Mouse (Mus musculus) CD4-positive helper T cell, adult 2 months (primary cell): ENCODE measurements around the gene Tdrkh.

Source experiments
- DNase-seq: peaks from one replicate; pipeline ENCODE4 v3.0.0-alpha.2; 2012; ENCODE audit warnings: low read depth, missing footprints, low spot score

Gene Tdrkh

DNA sequence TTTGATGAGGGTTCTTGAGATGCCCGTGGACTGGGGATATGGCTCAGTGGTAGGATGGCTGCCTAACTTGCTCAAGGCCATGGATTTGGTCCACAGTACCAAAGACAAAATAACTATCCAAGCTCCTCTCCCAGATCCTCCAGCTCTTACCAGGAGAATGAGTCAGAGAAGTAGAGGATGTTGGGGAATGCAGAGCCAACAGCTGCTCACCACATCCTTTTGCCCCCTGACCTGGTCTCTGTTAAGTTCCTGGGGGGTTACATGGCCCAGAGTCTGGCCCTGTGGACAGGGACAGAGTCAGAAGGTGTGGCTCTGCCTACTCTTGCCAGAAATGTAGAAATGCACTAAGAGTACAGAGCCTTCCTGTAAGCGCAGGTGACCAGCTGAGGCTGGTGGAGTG, 46.8 kb downstream of the Tdrkh start:
- no peak for DNase-seq

DNA sequence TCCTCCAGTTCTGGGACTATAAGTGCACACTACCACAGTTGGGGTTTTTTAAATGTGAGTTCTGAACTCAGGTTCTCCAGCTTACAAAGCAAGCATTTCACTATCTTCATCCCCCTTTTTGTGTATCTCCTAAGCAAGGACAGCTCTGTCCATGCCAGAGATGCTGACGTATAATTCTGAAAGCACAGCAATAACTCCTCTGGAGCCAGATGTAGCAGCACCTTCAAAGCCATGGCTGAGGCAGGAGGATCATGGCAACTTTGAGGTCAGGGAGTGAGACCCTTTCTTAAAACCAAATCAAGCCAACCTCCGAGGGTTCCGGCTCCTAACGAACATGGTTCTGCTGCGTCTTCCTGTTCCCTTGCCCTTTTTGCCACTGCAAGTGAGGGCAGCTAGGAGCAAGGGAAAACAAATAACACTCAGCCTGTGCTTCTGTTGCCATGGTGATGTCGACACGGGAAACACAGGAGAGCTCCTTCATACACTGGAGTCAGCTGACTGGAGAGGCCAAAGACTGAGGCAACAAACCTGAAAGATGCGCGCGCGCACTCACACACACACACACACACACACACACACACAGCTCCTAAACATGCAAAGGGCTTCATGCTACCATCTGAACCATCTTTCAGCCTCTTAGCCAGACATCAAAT, 51.0 kb downstream of the Tdrkh start:
- no peak for DNase-seq

DNA sequence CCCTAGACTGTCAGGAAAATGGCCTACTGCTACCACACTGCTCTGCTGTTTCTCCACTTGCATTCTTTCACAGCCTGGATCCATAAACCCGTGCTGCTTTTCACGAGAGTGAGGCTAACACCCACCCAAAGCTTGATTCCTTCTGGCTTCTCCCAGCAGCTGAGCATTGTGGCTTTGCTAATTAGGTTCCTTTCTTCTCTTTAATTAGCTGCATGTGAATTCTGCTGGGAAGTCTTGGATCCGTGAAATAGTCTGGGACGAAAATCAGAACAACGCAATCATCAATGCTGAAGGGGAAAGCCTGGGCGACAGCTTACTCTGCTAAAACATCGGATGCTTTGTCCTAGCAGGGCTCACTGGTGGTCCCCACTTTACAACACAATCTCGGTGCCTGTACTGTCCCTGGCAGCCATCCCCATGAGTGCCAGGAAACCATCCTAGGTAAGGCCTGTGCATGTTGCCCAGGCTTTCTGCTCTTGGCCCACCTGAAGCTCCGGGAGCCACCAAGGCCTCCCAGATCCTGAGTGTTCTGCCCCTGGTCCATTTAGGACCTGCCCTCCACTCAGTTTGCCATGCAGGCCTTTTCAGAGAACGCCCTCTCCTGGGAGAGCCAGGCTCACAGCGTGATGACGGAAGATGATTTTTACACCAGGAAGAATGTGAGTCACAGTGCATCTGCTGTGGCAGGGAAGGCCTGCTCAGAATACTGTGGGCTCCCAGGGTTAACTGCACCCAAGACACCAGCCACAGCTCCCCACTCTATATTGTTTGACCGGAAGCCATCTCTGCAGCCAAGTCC, 52.8 kb downstream of the Tdrkh start:
- no peak for DNase-seq

GRCm38 (mm10) chr3:94468931-94469330, 55.9 kb downstream of the Tdrkh start:
- no peak for DNase-seq

DNA sequence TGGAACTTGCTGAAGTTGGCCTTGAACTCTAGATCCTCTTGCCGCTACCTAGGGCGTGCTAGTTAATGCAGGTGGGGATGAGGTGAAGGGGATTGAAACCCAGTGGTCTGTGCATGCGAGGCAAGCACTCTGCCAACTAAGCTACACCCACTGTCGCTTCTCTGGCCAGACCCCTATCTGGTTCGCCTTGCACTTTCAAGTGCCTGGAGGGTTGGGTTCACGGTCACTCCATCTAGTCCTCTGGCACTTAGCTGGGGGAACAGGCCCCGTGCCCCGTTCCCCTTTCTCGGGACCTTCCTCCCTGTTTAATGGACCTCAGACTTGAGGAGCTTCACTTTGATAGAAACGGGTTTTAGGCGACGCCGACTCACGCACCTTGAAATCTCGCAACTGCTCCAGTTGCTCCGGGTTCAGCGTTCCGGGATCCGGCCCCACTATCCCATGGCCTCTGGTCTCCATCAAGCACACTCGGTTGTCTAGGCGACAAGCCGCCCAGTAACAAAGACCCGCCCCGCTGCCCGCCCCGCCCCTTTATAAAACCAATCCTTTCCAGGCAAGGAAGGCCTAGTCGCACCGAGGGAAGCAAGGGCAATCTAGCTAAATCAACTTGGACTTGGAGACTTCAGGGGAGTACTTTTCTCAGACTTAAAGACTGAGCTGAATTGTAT, 59.5 kb downstream of the Tdrkh start:
- DNase-seq, result no peak

DNA sequence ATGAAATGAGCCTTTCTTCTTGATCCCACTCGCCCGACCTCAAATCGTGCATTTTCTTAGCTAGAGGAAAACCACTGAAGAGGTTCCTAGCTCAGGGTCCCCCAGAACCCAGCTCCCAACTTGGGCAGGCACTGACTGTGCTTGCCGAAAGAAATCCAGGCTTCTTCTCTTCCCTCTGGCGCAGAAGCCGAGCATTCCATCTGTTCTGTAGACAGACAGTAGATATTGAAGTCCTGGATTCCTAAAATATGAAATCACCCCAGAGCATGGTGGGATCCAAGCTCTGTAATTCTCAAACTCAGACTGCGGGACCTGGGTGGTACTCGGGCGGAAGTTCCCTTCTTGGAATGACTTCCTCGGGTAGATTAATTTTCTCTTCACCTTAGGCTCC, 60.0 kb downstream of the Tdrkh start:
- DNase-seq, result no peak

- DNase-seq, result no peak
These were observed 60.6 kb downstream of the Tdrkh start for GRCm38 (mm10) chr3:94473567-94474232.

GRCm38 (mm10) chr3:94476301-94477035, 63.4 kb downstream of the Tdrkh start:
- DNase-seq, result no peak

GRCm38 (mm10) chr3:94477444-94477843, 64.4 kb downstream of the Tdrkh start:
- DNase-seq, result no peak

DNA sequence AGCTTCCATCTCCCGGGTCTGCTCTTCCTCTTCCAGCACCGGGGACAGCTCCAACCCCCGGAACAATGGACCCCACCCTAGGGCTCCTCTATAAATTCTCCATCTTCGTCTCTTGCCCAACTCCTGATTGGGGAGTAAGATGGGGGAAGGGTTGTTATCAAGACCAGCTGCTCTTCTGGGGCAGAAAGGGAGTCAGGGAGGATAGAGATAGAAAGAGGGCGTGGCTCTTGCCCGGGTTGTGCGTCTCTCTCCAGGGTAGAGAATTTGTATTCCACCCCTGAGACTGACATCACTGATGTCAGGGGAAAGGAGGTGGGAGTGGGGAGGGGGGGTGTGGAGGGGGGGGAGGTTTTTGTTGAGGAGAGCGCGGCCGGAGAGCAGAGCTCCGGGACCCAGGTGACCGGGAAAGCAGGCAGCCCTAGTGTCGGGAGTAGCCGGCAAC, 64.9 kb downstream of the Tdrkh start, which contains the start of gene Celf3:
TSS of gene Celf3 (plus strand) at position 315 of the 442 bp plus-strand sequence.
- no peak for DNase-seq

DNA sequence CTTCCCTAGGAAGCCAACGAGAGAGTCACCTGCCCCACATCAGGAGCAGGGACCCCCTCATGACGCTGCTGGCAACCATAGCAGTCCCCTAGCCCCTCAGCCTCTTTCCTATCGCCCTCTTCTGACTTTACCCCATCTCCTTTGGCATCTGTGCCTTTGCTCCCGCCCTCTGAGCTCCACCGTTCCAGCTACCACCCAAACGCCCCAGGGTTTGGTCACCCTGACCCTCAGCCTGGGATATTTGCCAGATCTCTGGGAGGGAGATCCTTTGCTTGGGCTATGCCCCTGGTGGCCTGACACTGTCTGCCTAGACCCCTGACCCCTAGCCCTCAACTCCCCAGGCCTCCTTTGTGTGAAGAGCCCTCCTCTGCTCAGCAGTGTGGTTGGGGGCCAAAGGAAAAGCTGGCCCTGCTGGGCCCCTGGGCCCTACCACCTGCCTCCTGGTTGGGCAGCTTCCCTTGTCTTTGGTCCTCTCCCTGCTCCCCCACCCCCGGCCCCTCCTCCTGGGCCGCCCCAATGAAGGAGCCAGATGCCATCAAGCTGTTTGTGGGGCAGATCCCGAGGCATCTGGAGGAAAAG, 65.6 kb downstream of the Tdrkh start:
- DNase-seq, result no peak

GRCm38 (mm10) chr3:94479564-94479963, 66.5 kb downstream of the Tdrkh start:
- DNase-seq, result no peak

DNA sequence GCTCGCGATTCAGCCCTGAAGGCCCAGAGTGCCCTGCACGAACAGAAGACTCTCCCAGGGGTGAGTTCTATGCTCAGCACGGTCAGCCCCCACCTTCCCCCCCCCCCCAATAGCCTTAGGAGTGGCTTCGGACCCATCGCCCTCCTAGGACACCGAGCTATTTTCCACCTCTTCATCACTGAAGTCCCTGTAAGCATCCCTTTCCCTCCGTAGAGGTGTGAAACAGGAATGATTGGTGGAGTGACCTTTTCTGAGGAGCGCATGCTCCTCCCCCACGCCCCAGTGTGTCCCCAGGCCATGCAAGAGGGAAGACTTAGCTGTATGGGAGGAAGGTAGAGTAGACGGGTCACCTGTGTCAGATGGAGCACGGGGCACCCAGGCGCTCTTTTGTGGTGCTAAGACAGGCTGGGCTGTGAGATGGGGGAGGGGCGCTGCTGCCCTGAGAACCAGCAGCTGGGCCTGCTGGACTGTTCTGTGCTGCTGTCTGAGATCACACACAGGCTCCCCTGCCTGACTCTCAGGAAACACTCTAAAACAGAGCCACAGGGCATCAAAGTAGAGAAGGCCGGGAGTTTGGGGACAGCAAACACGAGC, 67.3 kb downstream of the Tdrkh start, which contains the start of gene Riiad1:
TSS of gene Riiad1 (minus strand) at position 51 of the 594 bp plus-strand sequence.
- DNase-seq, result no peak

DNA sequence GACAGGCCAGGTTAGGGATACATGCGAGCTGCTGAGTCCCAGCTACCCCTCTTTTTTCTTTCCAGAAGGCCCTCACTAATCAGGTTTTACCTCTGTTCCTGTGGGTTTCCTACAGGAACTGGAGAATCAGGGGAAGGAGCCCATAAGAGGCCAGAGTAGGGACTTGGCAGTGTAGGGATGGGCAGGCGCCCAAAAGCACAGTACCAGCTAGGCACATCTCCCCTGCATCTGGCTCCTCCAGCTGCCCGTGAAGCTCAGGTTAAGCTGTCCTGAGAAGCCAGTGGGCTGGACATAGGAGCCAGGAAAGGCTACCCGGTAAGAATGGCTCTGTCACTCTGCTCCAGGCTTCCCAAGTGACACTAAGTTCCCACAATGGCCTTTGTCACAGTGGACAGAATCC, 68.4 kb downstream of the Tdrkh start:
- DNase-seq, result no peak

DNA sequence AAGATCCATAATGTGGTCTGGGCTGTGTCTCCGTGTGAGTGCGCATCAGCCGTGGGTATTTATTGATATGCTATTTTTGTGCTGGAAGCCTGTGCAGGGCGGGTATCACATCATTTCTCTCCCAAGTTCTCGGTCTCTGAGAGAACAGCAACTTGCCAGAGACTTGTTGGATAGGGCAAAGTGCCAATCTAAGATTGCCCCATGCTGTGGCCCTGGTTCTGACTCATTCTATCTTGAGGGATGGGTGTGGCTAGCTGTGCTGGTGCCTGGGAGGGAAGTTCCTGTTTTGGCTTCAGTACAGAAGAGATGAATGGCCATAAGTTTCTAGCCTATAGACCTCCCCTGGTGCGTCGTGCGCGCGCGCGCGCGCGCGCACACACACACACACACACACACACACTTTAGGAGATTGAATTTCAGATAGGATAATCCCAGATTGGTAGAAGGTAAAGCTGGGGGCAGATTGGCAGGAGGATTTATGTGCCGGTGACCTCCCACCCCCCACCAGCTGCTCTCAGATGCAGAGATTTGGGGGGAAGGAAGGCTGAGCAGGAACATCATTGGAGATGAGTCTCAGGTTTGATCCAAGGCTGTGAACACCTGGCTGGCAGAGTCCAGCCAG, 69.8 kb downstream of the Tdrkh start:
- peak; percentile 21 for DNase-seq

DNA sequence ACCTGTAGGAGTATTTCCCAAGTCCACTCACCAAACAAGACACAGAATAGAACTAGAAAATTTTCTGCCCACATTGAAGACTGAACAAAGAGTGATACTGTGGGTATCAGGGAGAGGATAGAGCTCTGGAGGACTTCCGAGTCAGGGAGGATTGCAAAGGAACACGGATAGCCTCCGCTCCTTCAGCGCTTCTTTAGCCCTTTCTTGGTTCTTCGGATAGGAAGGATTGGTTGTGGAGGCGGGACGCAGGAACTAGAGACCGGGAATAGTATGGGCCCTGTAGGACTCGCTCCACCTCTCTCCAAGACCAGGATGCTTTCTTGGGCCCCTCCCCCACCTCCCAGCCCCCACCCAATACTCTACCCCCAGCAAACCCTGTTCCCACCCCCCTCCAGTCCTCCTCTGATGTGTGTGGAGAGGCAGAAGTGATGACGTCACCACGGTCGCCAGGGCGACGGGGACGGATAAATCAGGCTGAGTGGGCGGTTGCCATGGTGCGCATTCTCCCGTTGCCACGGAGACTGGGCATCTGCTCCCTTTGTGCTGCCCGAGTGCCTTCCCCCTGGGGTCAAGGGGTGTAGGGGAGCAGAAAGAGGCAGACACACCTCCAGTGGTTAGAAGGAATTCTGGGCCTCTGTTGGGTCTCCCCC, 70.8 kb downstream of the Tdrkh start:
- DNase-seq, result peak; percentile 58
